Mouse (Mus musculus) embryonic fibroblast, embryonic 13.5 days (primary cell): Measurements from ENCODE around the gene Zcchc17.

Source experiments
- CTCF ChIP-seq: IDR thresholded peaks from 2 replicates; pipeline ENCODE4 v1.5.1; 2011; ENCODE audit warnings: mild to moderate bottlenecking, control low read depth, low read length, moderate library complexity, borderline replicate concordance; ENCODE audit not compliant: insufficient read depth
- POLR2A ChIP-seq: IDR thresholded peaks from 2 replicates; pipeline ENCODE4 v1.6.1; 2011; ENCODE audit warnings: low read depth, mild to moderate bottlenecking, control low read depth, low read length, moderate library complexity

GRCm38 (mm10) chr4:130304746-130305145 lies 55.0 kb downstream of the Zcchc17 start:
- no peak for TF ChIP-seq POLR2A
- TF ChIP-seq CTCF: no peak
